Mouse (Mus musculus): ENCODE data around the gene Hexa. TPM values are rescaled to one million over a fixed set of nuclear protein-coding genes. Genes with fewer than 3 reads are reported as not detected.

Gene Hexa
- polyA plus RNA-seq, 1 experiment, result 98.1 TPM

DNA sequence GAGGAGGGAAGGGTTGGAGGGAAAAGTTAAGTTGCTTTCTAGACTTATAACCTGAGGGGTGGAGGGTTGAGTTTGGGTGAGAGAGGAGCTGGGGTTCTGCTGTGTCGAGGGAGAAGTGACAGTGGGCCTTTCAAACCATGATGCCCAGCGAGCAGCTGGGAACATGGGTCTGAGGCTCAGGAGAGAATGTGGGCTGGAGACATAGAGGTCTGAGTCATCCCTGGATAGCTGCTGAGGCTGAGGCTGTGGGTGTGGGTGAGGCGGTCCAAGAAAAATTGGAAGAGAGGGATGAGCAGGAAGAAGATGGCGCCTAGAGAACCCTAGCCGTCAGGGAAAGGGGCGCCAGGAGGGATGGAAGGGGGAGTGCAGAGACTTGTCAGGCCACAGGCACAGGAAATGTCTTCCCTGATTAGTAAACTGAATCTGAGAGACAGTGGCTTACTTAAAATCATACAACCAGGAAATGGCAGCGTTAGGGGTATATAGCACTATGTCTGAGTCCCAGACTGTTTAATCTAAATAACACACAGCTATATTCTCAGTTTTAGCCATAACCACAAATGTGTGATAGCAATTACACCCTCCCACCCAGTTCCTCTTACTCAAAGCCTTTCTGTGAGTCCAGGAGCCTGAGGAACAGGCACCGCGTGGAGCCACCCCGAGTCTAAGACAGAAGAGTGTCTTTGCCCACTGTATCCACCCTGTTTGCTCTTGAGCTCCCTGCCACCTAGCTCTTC, 50.5 kb downstream of the Hexa start:
- no peak overlapping the region for H3K4me3 ChIP-seq (replicated peaks; ENCODE audit: control insufficient read depth, low read depth, low read length)
- TF ChIP-seq POLR2A (IDR thresholded peaks at IDR 0.05; ENCODE audit: borderline replicate concordance, control insufficient read depth, low read depth, low read length) (no peak), CTCF (IDR thresholded peaks at IDR 0.05; ENCODE audit: control insufficient read depth, insufficient read depth, low read length) (no peak)
- H3K27ac ChIP-seq (ENCODE audit: control insufficient read depth, insufficient read depth, low read depth, low read length, poor library complexity), result no peak overlapping the region
- H3K4me1 ChIP-seq (ENCODE audit: control insufficient read depth, insufficient read depth, low read length), result no peaks in the 10 kb centered on the region
- 39% methylated on average over 10 of the region's 10 CpGs for WGBS

DNA sequence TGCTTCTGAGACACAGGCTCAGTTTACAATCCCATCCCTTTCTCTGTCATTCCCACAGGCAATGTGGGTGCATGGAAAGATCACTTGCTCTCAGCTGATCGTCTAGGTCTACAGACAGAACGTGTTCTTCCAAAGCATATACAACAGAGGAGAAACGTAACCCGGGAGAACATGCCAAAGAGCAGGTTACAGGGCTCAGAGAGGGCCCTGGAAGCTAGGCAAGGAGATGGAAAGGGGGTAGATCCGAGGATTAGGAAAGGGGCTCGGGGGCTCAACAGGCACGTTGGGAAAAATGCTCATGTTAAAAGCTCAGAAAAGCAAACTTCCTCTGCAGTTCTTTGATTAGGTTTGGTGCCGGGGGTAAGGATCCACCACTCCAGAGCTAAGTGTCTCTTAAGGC, 62.3 kb downstream of the Hexa start:
- Histone ChIP-seq H3K4me3 (replicated peaks; ENCODE audit: control insufficient read depth, low read depth, low read length) (no peak overlapping the region), H3K27ac (ENCODE audit: control insufficient read depth, insufficient read depth, low read depth, low read length, poor library complexity) (no peak overlapping the region), H3K4me1 (ENCODE audit: control insufficient read depth, insufficient read depth, low read length) (no peaks in the 10 kb centered on the region)
- TF ChIP-seq CTCF (IDR thresholded peaks at IDR 0.05; ENCODE audit: control insufficient read depth, insufficient read depth, low read length) (no peak), POLR2A (IDR thresholded peaks at IDR 0.05; ENCODE audit: borderline replicate concordance, control insufficient read depth, low read depth, low read length) (no peak)
- 69% methylated on average over 8 of the region's 8 CpGs for WGBS

DNA sequence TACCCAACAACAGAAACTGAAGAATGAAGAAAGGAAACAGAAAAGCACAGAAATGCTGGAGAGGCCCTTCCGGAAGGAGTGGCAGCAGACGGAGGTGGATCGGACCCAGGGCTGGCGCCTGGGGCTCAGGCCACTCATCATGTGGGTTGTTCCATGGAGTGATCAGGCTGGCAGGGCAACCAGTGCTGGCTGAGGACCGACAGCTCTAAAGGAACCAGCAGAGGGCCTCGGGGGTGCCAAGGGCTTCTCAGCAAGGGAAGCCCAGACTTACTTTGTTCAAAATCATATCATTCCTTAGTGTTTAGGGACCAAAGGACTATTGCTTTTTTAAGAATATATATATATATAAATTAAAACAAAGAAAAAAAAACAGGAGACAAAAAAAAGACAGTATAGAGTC, 66.6 kb downstream of the Hexa start:
- Histone ChIP-seq H3K27ac (ENCODE audit: control insufficient read depth, insufficient read depth, low read depth, low read length, poor library complexity) (no peak overlapping the region), H3K4me3 (replicated peaks; ENCODE audit: control insufficient read depth, low read depth, low read length) (no peak overlapping the region), H3K4me1 (ENCODE audit: control insufficient read depth, insufficient read depth, low read length) (no peaks in the 10 kb centered on the region)
- TF ChIP-seq POLR2A (IDR thresholded peaks at IDR 0.05; ENCODE audit: borderline replicate concordance, control insufficient read depth, low read depth, low read length) (no peak), CTCF (IDR thresholded peaks at IDR 0.05; ENCODE audit: control insufficient read depth, insufficient read depth, low read length) (no peak)
- 59% methylated on average over 6 of the region's 6 CpGs for WGBS

DNA sequence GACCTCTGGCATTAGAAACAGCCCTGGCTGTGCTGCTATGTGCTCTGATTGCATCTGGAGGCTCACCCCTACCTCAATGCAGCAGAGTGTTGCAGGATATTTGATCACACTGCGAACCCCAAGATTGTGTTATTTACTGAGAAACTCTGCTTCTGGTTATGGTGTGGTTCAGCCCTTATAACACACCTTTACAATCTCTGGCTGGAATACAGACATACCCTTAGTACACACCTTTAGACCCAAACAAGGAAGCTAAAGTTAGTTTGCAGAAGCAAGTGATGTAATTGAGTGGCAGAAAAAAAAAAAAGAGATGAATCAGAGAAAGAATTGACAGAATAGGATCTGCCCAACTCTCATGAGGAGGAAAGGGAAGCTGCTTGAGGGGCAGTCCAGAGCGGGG, 71.6 kb downstream of the Hexa start:
- no peak overlapping the region for H3K27ac ChIP-seq (ENCODE audit: control insufficient read depth, insufficient read depth, low read depth, low read length, poor library complexity)
- WGBS, result 78% methylated on average over 2 of the region's 2 CpGs

More for the DNA sequence above, 71.6 kb downstream of the Hexa start:
- H3K4me3 ChIP-seq (replicated peaks; ENCODE audit: control insufficient read depth, low read depth, low read length), result no peak overlapping the region
- no peaks in the 10 kb centered on the region for H3K4me1 ChIP-seq (ENCODE audit: control insufficient read depth, insufficient read depth, low read length)
- no peak for TF ChIP-seq POLR2A (IDR thresholded peaks at IDR 0.05; ENCODE audit: borderline replicate concordance, control insufficient read depth, low read depth, low read length)
- TF ChIP-seq CTCF (IDR thresholded peaks at IDR 0.05; ENCODE audit: control insufficient read depth, insufficient read depth, low read length), result no peak

Other genes with a start within 250 kb of the Hexa start
- gene Adpgk, start 248.0 kb upstream of the Hexa start, polyA plus RNA-seq (2011; ENCODE audit: insufficient read depth, insufficient read length, low replicate concordance, missing spikeins), result 81.1 and 196 TPM in 2 replicates
- gene Bbs4, start 186.0 kb upstream of the Hexa start, polyA plus RNA-seq (2011; ENCODE audit: insufficient read depth, insufficient read length, low replicate concordance, missing spikeins), result 4.5 TPM in 1 of 2 replicates, not detected in the other
- 16.9 and 27.9 TPM in 2 replicates for gene Arih1, start 52.9 kb upstream of the Hexa start, polyA plus RNA-seq (2011; ENCODE audit: insufficient read depth, insufficient read length, low replicate concordance, missing spikeins)
- gene Tmem202, start 307 bp downstream of the Hexa start, polyA plus RNA-seq (2011; ENCODE audit: insufficient read depth, insufficient read length, low replicate concordance, missing spikeins), result not detected in 2 replicates
- not detected in 2 replicates for gene Celf6, start 38.4 kb downstream of the Hexa start, polyA plus RNA-seq (2011; ENCODE audit: insufficient read depth, insufficient read length, low replicate concordance, missing spikeins)
- 18.6 and 41.4 TPM in 2 replicates for gene Parp6, start 77.7 kb downstream of the Hexa start, polyA plus RNA-seq (2011; ENCODE audit: insufficient read depth, insufficient read length, low replicate concordance, missing spikeins)
- gene Pkm, start 116.8 kb downstream of the Hexa start, polyA plus RNA-seq (2011; ENCODE audit: insufficient read depth, insufficient read length, low replicate concordance, missing spikeins), result 121 and 351 TPM in 2 replicates
- gene Gramd2, start 140.6 kb downstream of the Hexa start, polyA plus RNA-seq (2011; ENCODE audit: insufficient read depth, insufficient read length, low replicate concordance, missing spikeins), result 2.8 TPM in 1 of 2 replicates, not detected in the other
- gene Senp8, start 211.2 kb downstream of the Hexa start, polyA plus RNA-seq (2011; ENCODE audit: insufficient read depth, insufficient read length, low replicate concordance, missing spikeins), result 1.1 and 3.5 TPM in 2 replicates
- 2.8 and 7.5 TPM in 2 replicates for gene Myo9a, start 211.4 kb downstream of the Hexa start, polyA plus RNA-seq (2011; ENCODE audit: insufficient read depth, insufficient read length, low replicate concordance, missing spikeins)